Mouse (Mus musculus): Measurements from ENCODE around the gene Morn3.

DNA sequence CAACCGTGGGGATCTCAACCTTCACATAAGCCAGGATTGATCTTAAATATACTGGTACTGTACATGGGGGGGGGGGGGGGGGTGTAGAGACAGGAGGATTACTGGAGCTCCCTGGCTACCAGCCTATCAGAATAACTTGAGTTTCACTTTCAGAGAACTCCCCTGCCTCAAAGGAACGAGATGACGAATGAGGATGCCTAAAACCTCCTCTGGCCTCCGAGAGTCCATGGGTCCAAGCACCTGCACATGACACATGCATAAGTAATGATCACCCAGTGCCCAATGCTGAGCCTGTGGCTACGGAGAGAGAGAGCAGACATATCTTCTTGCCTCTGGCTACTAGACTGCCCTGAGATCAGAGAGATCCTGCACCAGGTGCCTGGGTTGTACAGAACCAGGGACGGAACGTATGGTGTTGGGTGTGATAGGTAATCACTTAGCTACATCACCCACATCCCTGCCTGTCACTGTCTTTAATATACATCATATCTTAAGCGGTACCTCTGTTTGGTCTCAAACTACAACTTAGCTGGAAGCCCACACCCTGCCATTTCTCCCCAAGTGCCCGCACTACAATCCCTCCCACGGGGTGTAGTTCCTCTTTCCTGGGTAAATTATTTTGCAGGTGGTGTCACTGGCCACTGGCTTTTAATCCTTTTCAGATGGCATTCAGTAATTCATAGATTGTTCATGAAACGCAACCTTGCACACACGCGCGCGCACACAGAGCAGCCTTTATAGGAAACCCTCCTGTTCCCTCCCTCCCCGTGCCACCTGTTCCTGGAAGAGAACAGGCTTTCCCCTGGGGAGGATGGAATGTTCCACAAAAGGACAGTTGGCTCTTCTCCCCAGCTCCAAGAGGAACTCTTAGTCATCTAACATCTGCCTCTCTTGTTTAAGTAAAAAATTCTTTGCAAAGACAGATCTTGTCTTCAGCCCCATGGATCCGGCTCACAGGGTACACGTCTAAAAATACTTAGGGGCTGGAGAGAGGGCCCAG, 49.3 kb downstream of the Morn3 start:
- no peak for TF ChIP-seq HCFC1 (IDR thresholded peaks at IDR 0.05; ENCODE audit: borderline replicate concordance, insufficient read depth, low read length)
- no peak for TF ChIP-seq ZNF384 (IDR thresholded peaks at IDR 0.05; ENCODE audit: low read depth, low read length)
- no peak for TF ChIP-seq ZC3H11A (IDR thresholded peaks at IDR 0.05; ENCODE audit: borderline replicate concordance, low read depth, low read length)
- TF ChIP-seq CHD2 (IDR thresholded peaks at IDR 0.05; ENCODE audit: low read depth, low read length): no peak
- no peak for TF ChIP-seq MAFK (IDR thresholded peaks at IDR 0.05; ENCODE audit: insufficient read depth, low read depth, low read length)

Measured in ES-E14 (cell line).